12 mouse cellular contexts compared by ENCODE assay signal in genomic region chr2:71974143-71974846, GRCm38 (mm10). TPM values are rescaled to one million over a fixed set of nuclear protein-coding genes. Genes with fewer than 3 reads are reported as not detected.
DNase-seq lines count a peak whose midpoint lies in the region; ATAC-seq lines count a peak whose summit lies in the region.
"Had no signal": no experiment of that assay in that cellular context is flagged by ENCODE, and none has a peak within 500 bp of the region (broad histone marks: within the 10 kb centered on the region; RNA-seq: fewer than 3 reads in every experiment).

No protein-coding gene starts in this region.

- H3K36me3 ChIP-seq in heart, embryonic 12.5 days = no peaks in the 10 kb centered on the region
- H3K36me3 ChIP-seq in midbrain, embryonic 11.5 days (ENCODE audit: control insufficient read depth, insufficient read depth, low read length) = no peaks in the 10 kb centered on the region
- H3K36me3 ChIP-seq: embryonic facial prominence, embryonic 15.5 days had no signal

- 79% methylated on average over 10 of the region's 11 CpGs for WGBS in heart, embryonic 12.5 days
- 90% methylated on average over 10 of the region's 11 CpGs for WGBS in midbrain, embryonic 11.5 days

- no peak overlapping the region for H3K4me3 ChIP-seq in heart, embryonic 12.5 days
- H3K4me3 ChIP-seq in midbrain, embryonic 11.5 days (ENCODE audit: low read depth, low read length) = no peak overlapping the region
- H3K4me3 ChIP-seq: embryonic facial prominence, embryonic 15.5 days had no signal

- no peak for ATAC-seq in heart, embryonic 12.5 days (ENCODE audit: insufficient number of reproducible peaks, low FRiP score)
- ATAC-seq in midbrain, embryonic 11.5 days (ENCODE audit: low FRiP score) = no peak
- ATAC-seq: forebrain, embryonic 16.5 days had no signal

- H3K4me2 ChIP-seq in heart, embryonic 12.5 days = no peak overlapping the region
- H3K4me2 ChIP-seq in midbrain, embryonic 11.5 days = no peak overlapping the region
- H3K4me2 ChIP-seq: embryonic facial prominence, embryonic 15.5 days had no signal

- peaks cover 5% of the 10 kb centered on the region for H3K27me3 ChIP-seq in heart, embryonic 12.5 days (replicated peaks)
- no peaks in the 10 kb centered on the region for H3K27me3 ChIP-seq in midbrain, embryonic 11.5 days (ENCODE audit: control insufficient read depth, insufficient read depth, low read length)
- H3K27me3 ChIP-seq: embryonic facial prominence, embryonic 15.5 days had no signal

- H3K4me1 ChIP-seq in heart, embryonic 12.5 days (replicated peaks) = no peaks in the 10 kb centered on the region
- H3K4me1 ChIP-seq in midbrain, embryonic 11.5 days (ENCODE audit: control insufficient read depth, insufficient read depth, low read length) = no peaks in the 10 kb centered on the region
- H3K4me1 ChIP-seq: embryonic facial prominence, embryonic 15.5 days had no signal

- peak; percentile 36 to 60 for DNase-seq in heart, adult 18-20 months
- DNase-seq in 416B (ENCODE audit: low read depth) = peak; percentile 51
- peak; percentile 96 for DNase-seq in brain, adult 2 months (ENCODE audit: low read depth, low spot score)
- DNase-seq in cerebellum, postnatal 36 days = peak; percentile 84 to 86
- no peak for DNase-seq in right cerebral cortex, postnatal 4 days
- no peak for DNase-seq in spleen, postnatal 14 days (ENCODE audit: low spot score in 2 of 2)
- DNase-seq in midbrain, embryonic 11.5 days (ENCODE audit: low spot score, missing footprints) = no peak
- DNase-seq: kidney, adult 2 months; lung, adult 2 months had no signal

- no peak overlapping the region for H3K9ac ChIP-seq in heart, embryonic 12.5 days
- no peak overlapping the region for H3K9ac ChIP-seq in midbrain, embryonic 11.5 days (ENCODE audit: low read length)
- H3K9ac ChIP-seq: embryonic facial prominence, embryonic 15.5 days had no signal

- no peaks in the 10 kb centered on the region for H3K9me3 ChIP-seq in heart, embryonic 12.5 days (replicated peaks)
- H3K9me3 ChIP-seq in midbrain, embryonic 11.5 days (ENCODE audit: control insufficient read depth, low read length) = no peaks in the 10 kb centered on the region
- H3K9me3 ChIP-seq: embryonic facial prominence, embryonic 15.5 days had no signal

- H3K27ac ChIP-seq in heart, embryonic 12.5 days (ENCODE audit: poor library complexity, severe bottlenecking) = no peak overlapping the region
- no peak overlapping the region for H3K27ac ChIP-seq in midbrain, embryonic 11.5 days (ENCODE audit: low read depth, low read length)
- H3K27ac ChIP-seq: embryonic facial prominence, embryonic 15.5 days had no signal

RNA-seq across cellular contexts. Expression of gene Rapgef4, which starts 6.7 kb away (rescaled TPM):
- total RNA-seq in heart, adult 18-20 months (2021) = 10 to 100 TPM; 26.4 to 29.1 TPM
- 5.2 and 5.3 TPM in 2 replicates for polyA plus RNA-seq in heart, embryonic 12.5 days (2016; fragmentation: Nextera tagmentation; extraction: Ambion mirVana)
- 2.0 TPM in 2 replicates for polyA plus RNA-seq in midbrain, embryonic 11.5 days (2014; fragmentation: Nextera tagmentation; extraction: Ambion mirVana)

Comparison
In these comparisons a context has a peak if more than half of its experiments do, and no peak if none do; other contexts are left out.
1. DNase-seq: peak in heart, adult 18-20 months (2 of 2), 416B (single experiment), brain, adult 2 months (single experiment) and cerebellum, postnatal 36 days (2 of 2); none in right cerebral cortex, postnatal 4 days (single experiment), spleen, postnatal 14 days (0 of 2) and midbrain, embryonic 11.5 days (single experiment).